Mouse (Mus musculus): Measurements from ENCODE around the gene Olfr887. TPM values are rescaled to one million over a fixed set of nuclear protein-coding genes. Genes with fewer than 3 reads are reported as not detected.

Gene Olfr887
- not detected in 2 replicates for polyA plus RNA-seq (2015; fragmentation: Nextera tagmentation; extraction: Ambion mirVana)

GRCm38 (mm10) chr9:38083772-38084171, at the start of gene Olfr887:
TSS of gene Olfr887 (plus strand) at chr9:38084072.
- 83% methylated on average over 1 of the region's 1 CpGs for WGBS
- no peak within 1 kb of the TSS for H3K4me2 ChIP-seq
- no peaks in the 10 kb centered on the region for H3K4me1 ChIP-seq
- ATAC-seq (ENCODE audit: insufficient read depth, low FRiP score, low read depth): no peak
- no peaks in the 10 kb centered on the region for H3K27me3 ChIP-seq (replicated peaks)
- no peak within 1 kb of the TSS for H3K27ac ChIP-seq
- H3K9ac ChIP-seq: no peak within 1 kb of the TSS
- H3K4me3 ChIP-seq (replicated peaks): no peak within 1 kb of the TSS
- H3K9me3 ChIP-seq: no peaks in the 10 kb centered on the region
- H3K36me3 ChIP-seq: no peaks in the 10 kb centered on the region

GRCm38 (mm10) chr9:38046255-38046654, 37.6 kb upstream of the Olfr887 start, which contains the start of gene Olfr884:
TSS of gene Olfr884 (plus strand) at chr9:38046555.
- Histone ChIP-seq H3K4me1 (no peaks in the 10 kb centered on the region), H3K27ac (no peak within 1 kb of the TSS), H3K9me3 (no peaks in the 10 kb centered on the region), H3K4me2 (no peak within 1 kb of the TSS), H3K27me3 (replicated peaks) (no peaks in the 10 kb centered on the region), H3K36me3 (no peaks in the 10 kb centered on the region), H3K9ac (no peak within 1 kb of the TSS), H3K4me3 (replicated peaks) (no peak within 1 kb of the TSS)
- ATAC-seq (ENCODE audit: insufficient read depth, low FRiP score, low read depth): no peak
- 63% methylated on average over 1 of the region's 1 CpGs for WGBS

DNA sequence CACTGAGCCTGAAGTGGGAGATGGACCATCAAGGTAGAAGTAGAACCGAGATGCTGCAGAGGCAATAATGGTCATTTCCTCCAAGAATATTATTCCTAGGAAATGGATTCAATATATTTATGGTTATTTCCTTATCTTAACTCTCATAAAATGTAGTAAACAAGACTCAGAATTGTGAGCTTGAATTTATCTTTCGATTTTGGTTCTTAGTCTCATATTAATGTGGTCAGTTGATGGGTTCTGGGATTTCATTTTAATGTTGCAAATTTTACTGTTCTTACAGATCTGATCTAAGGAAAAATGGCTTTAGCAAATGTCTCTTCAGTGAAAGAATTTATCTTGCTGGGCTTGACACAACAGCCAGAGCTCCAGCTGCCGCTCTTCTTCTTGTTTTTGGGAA, 22.9 kb upstream of the Olfr887 start, which contains the start of gene Olfr885:
TSS of gene Olfr885 (plus strand) at position 301 of the 400 bp plus-strand sequence.
- no peak within 1 kb of the TSS for H3K4me2 ChIP-seq
- no peak for ATAC-seq (ENCODE audit: insufficient read depth, low FRiP score, low read depth)
- WGBS: 79% methylated on average over 3 of the region's 3 CpGs

GRCm38 (mm10) chr9:38107828-38108227, 24.0 kb downstream of the Olfr887 start, which contains the start of gene Olfr888:
TSS of gene Olfr888 (plus strand) at chr9:38108128.
- Histone ChIP-seq H3K36me3 (no peaks in the 10 kb centered on the region), H3K27ac (no peak within 1 kb of the TSS), H3K27me3 (replicated peaks) (no peaks in the 10 kb centered on the region), H3K4me3 (replicated peaks) (no peak within 1 kb of the TSS), H3K9me3 (no peaks in the 10 kb centered on the region), H3K4me1 (no peaks in the 10 kb centered on the region), H3K9ac (no peak within 1 kb of the TSS), H3K4me2 (no peak within 1 kb of the TSS)
- ATAC-seq (ENCODE audit: insufficient read depth, low FRiP score, low read depth): no peak
- 86% methylated on average over 1 of the region's 1 CpGs for WGBS

More for the DNA sequence above, 22.9 kb upstream of the Olfr887 start, which contains the start of gene Olfr885:
- Histone ChIP-seq H3K36me3 (no peaks in the 10 kb centered on the region), H3K27ac (no peak within 1 kb of the TSS), H3K27me3 (replicated peaks) (no peaks in the 10 kb centered on the region), H3K9ac (no peak within 1 kb of the TSS), H3K9me3 (no peaks in the 10 kb centered on the region), H3K4me1 (no peaks in the 10 kb centered on the region), H3K4me3 (replicated peaks) (no peak within 1 kb of the TSS)

DNA sequence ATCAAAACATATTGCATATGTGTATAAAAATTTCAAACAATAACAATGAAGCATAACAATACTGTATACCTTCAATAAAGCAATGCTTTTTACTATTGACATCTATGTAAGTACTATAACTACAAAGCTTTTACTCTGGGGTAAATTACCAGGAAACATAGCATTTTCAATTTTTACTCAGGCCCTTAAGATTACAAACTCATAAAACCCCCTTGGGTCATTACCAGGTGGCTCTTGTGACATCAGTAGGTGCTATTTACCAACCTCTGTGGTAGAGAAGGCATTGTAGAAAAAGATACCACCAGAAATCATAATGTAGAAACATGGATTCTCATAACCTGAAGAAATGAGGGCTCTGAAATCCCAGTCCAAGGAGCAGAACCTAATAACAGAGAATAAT, 31.0 kb downstream of the Olfr887 start, which contains the start of gene Olfr889:
TSS of gene Olfr889 (plus strand) at position 301 of the 400 bp plus-strand sequence.
- Histone ChIP-seq H3K4me2 (no peak within 1 kb of the TSS), H3K36me3 (no peaks in the 10 kb centered on the region), H3K27ac (no peak within 1 kb of the TSS), H3K4me3 (replicated peaks) (no peak within 1 kb of the TSS), H3K9ac (no peak within 1 kb of the TSS), H3K9me3 (no peaks in the 10 kb centered on the region), H3K27me3 (replicated peaks) (no peaks in the 10 kb centered on the region), H3K4me1 (no peaks in the 10 kb centered on the region)
- no peak for ATAC-seq (ENCODE audit: insufficient read depth, low FRiP score, low read depth)

Other genes with a start within 250 kb of the Olfr887 start
- not detected in 2 replicates for gene Olfr877, start 229.8 kb upstream of the Olfr887 start, polyA plus RNA-seq (2015; fragmentation: Nextera tagmentation; extraction: Ambion mirVana)
- gene Olfr145, start 187.3 kb upstream of the Olfr887 start, polyA plus RNA-seq (2015; fragmentation: Nextera tagmentation; extraction: Ambion mirVana): not detected in 2 replicates
- gene Olfr878, start 166.2 kb upstream of the Olfr887 start, polyA plus RNA-seq (2015; fragmentation: Nextera tagmentation; extraction: Ambion mirVana): not detected in 2 replicates
- gene Olfr881, start 92.2 kb upstream of the Olfr887 start, polyA plus RNA-seq (2015; fragmentation: Nextera tagmentation; extraction: Ambion mirVana): not detected in 2 replicates
- not detected in 2 replicates for gene Olfr883, start 58.3 kb upstream of the Olfr887 start, polyA plus RNA-seq (2015; fragmentation: Nextera tagmentation; extraction: Ambion mirVana)
- gene Olfr884, start 37.5 kb upstream of the Olfr887 start, polyA plus RNA-seq (2015; fragmentation: Nextera tagmentation; extraction: Ambion mirVana): not detected in 2 replicates
- gene Olfr885, start 22.8 kb upstream of the Olfr887 start, polyA plus RNA-seq (2015; fragmentation: Nextera tagmentation; extraction: Ambion mirVana): not detected in 2 replicates
- not detected in 2 replicates for gene Olfr888, start 24.1 kb downstream of the Olfr887 start, polyA plus RNA-seq (2015; fragmentation: Nextera tagmentation; extraction: Ambion mirVana)
- gene Olfr889, start 31.1 kb downstream of the Olfr887 start, polyA plus RNA-seq (2015; fragmentation: Nextera tagmentation; extraction: Ambion mirVana): 0.03 and 0.04 TPM in 2 replicates
- gene Olfr890, start 58.4 kb downstream of the Olfr887 start, polyA plus RNA-seq (2015; fragmentation: Nextera tagmentation; extraction: Ambion mirVana): not detected in 2 replicates
- gene Olfr891, start 96.7 kb downstream of the Olfr887 start, polyA plus RNA-seq (2015; fragmentation: Nextera tagmentation; extraction: Ambion mirVana): not detected in 2 replicates
- gene Olfr893, start 124.3 kb downstream of the Olfr887 start, polyA plus RNA-seq (2015; fragmentation: Nextera tagmentation; extraction: Ambion mirVana): not detected in 2 replicates
- gene Olfr894, start 134.0 kb downstream of the Olfr887 start, polyA plus RNA-seq (2015; fragmentation: Nextera tagmentation; extraction: Ambion mirVana): not detected in 2 replicates
- gene Olfr143, start 168.7 kb downstream of the Olfr887 start, polyA plus RNA-seq (2015; fragmentation: Nextera tagmentation; extraction: Ambion mirVana): not detected in 2 replicates
- not detected in 2 replicates for gene Olfr895, start 183.8 kb downstream of the Olfr887 start, polyA plus RNA-seq (2015; fragmentation: Nextera tagmentation; extraction: Ambion mirVana)
- not detected in 2 replicates for gene Olfr896-ps1, start 207.0 kb downstream of the Olfr887 start, polyA plus RNA-seq (2015; fragmentation: Nextera tagmentation; extraction: Ambion mirVana)
- not detected in 2 replicates for gene Olfr25, start 245.0 kb downstream of the Olfr887 start, polyA plus RNA-seq (2015; fragmentation: Nextera tagmentation; extraction: Ambion mirVana)

Measured in stomach, embryonic 15.5 days (tissue).